Mouse (Mus musculus): Measurements from ENCODE around the gene Prr5l.

The Prr5l gene

DNA sequence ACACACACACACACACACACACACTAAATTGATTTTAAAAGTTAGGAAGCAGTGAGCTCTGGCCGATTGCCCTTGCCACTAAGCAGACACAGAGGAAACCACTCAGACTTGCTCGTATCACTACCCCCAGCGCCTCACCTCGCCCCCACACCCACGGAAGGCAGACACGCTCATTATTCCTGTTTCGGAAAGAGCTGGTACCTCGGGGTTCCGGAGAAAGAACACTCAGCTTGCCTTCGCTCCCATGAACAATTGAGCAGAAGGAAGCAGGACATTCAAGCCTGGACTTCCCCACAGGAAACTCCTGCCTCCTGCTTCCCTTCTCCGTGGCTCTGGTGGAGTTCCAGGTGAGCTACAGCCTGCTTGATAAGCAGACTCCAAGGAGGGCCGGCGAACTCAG, 60.0 kb downstream of the Prr5l start:
- DNase-seq (ENCODE audit: low spot score in 2 of 2) = no peak

DNA sequence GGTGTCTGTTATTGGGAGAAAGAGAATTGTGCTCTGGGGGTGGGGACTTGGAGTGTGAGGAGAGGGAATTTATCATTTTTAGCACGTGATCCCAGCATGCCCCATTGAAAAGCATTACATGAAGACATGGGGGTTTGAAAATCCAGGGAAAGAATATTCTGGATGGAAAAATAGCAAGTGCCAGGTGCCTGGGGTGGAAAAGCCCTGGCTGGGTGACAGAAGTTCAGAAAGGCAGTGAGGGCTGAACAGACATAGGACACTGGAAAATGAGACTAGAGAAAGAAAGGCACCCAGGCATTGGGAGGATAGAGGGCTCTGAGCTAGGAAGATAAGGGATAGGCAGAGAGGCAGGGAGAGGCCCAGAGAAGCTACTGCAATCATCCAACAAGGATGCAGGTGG, 62.0 kb downstream of the Prr5l start:
- DNase-seq (ENCODE audit: low spot score in 2 of 2) = no peak

DNA sequence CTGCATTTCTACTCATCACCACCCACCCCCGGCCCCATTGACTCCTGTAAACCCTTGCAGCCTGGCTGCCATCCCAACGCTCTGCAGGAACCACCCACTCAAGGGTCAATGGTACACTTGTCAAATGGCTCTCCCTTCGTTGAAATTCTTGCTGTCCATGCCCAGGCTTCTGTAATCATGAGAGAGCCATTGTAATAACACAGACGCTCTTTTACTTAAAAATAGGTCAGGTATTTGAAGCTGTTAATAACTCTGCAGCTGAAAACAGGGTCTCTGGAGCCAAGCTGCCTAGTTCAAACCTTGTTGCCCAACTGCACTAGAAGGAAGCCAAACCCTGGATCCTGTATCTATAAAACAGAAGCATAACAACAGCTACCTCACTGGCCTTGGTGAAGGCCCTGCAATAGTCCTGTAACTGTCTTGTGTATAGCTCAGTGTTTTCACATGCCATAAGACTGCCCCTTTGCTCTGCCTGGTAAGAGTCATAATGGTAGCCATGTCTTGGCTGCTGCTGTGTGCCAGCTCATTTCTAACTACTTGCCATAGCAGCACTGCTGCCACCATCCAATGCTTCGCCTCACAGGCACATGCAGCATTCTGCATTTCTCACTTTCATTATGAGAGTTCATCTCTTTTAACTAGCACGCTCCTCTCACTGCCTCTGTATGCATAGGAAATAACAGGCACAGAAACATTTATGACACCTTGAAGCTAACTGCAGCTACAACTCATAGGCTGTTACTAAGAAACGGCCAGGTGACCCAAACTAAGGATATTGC, 63.7 kb downstream of the Prr5l start:
- DNase-seq (ENCODE audit: low spot score in 2 of 2) = no peak

DNA sequence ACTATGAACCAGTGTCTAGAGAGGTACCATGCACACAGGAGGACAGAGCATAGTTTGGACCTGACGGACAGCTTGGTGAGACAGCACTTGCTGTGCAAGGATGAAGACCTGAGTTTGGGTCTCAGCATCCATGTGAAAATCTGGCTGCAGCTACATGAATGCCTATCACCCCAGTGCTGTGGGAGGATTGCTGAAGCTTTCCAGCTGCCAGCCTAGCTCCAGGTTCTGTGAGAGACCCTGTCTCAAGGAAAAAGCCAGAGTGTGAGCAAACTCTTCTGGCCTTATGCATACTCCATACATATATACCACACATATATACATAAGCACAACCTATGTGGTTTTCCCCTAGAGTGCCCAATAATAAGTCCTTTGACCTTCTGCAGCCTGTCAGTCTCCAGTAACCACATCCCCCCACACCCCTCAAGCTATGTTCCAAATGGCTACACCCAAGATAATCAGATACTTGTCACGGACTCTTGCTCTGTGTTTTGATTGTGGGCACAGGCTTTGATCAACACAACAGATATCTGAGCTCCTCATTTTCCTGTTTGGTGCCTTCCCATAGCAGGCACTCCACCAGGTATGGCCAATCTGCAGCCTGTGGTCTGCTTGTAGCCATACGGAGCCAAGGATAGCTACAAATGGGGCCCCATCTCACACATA, 66.0 kb downstream of the Prr5l start:
- DNase-seq (ENCODE audit: low spot score in 2 of 2) = peak in 1 of 2 experiments; percentile 25

DNA sequence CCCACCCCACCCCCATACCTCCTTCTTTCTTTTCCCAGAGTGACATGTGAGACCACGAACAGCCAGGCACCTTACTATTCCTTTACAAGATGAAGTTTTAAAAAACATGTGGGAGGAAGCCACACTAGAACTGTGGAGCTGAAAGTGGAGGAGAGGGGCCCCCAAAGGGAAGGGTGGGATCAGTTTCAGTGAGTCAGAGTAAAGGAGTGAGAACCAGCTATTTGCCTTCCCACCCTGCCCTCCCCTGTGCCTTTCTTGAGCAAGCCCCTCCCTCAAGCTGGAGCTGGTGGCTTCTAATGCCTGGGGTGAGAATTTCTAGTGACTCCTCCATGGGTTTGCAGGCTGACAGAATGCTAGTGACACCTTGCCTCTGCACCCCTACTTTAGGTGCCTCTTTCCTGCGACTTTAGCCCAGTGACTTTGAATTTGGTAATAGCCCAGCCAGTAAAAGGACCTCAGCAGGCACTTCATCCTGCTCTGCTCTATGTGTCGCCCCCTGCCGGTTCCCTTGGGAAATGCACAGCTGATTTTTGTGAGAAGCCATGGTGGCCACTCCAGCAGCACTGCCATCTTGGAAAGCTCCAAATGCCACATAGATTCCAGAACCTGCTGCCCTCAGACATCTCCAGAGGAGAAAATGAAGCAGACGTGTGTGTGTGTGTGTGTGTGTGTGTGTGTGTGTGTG, 67.4 kb downstream of the Prr5l start:
- peak; percentile 67 to 70 for DNase-seq (ENCODE audit: low spot score in 2 of 2)

DNA sequence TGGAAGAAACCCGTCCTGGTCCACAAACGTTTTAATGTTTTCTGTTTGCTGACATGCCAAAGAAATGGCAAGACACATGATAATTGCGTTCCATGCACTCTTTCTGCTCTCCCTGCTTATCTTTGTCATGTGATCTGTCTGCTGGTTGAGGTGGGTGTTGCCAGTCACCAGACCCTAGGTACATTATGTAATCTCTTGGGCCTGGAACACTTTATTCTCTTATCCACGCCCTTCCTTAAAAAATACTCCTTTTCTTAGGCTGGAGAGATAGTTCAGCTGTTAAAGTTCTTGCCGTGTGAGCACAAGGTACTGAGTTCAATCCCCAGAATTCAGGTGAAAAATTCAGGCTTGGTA, 68.6 kb downstream of the Prr5l start:
- no peak for DNase-seq (ENCODE audit: low spot score in 2 of 2)

DNA sequence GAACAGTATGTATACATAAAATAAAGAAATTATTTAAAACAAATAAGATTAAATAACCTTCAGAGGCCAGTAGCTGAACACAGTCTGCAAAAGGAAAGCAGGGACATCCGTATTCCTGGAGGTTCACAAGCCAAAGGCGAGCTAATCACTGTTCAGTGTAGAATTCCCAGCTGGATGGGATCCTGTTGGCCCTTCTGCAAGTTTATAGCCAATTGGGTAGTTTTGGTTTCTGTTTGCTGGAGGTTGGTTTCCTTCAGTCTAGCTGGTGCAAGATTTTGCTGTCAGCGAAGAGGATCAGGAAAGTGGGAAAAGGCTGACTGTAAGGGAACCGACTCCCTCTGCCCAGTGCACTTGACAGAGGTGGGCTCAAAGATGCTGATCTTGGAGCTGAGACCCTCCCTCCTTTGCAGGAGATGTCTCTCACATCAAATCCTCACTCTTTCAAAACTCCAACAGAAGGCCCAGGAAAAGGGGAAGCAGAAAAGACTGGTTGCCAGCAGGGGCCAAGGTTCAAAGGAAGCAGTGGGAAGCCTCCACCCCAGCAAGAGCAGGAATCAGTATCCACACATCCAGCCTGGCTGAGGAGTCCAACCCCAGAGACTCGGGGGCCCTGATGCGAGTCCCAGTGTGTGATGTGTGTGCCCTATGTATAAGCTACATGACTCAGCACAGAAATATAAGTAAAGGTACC, 69.1 kb downstream of the Prr5l start:
- no peak for DNase-seq (ENCODE audit: low spot score in 2 of 2)

DNA sequence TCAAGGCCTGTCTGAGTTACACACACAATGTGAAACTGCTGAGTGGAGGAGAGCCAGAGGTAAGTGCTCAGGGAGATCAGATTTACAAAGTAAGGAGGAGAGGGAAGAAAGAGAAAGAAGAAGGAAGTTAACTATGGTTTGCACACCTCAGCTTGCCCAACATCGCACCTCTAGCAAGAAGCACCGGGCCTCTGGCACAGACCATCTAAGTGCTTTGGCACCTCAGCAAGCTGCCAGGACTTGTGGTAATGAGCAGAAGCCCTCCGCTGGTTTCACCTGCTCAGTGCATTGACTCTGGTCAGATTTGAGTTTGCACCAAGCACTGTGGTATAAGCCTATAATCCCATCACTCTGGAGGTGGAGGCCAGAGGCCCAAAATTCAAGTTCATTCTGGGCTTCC, 70.9 kb downstream of the Prr5l start:
- DNase-seq (ENCODE audit: low spot score in 2 of 2) = peak; percentile 34 to 52

DNA sequence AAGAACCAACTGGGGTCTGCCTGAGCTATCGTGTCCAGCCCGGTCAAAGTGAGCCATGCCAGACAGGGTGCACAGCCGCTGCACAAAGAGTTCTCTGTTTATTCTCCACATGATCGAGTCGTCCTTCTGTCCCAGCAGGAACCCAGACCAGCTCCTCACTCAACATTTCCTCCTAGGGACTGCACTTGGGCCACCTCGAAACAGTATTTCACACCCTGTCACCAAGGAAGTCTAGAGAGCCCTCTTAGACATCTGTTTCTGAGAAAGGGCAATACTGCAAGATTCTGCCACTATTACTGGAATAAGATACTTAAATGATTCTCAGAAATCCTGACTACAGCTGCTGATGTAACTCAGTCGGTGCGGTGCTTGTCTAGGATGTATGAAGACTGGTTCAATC, 72.1 kb downstream of the Prr5l start:
- DNase-seq (ENCODE audit: low spot score in 2 of 2) = no peak

DNA sequence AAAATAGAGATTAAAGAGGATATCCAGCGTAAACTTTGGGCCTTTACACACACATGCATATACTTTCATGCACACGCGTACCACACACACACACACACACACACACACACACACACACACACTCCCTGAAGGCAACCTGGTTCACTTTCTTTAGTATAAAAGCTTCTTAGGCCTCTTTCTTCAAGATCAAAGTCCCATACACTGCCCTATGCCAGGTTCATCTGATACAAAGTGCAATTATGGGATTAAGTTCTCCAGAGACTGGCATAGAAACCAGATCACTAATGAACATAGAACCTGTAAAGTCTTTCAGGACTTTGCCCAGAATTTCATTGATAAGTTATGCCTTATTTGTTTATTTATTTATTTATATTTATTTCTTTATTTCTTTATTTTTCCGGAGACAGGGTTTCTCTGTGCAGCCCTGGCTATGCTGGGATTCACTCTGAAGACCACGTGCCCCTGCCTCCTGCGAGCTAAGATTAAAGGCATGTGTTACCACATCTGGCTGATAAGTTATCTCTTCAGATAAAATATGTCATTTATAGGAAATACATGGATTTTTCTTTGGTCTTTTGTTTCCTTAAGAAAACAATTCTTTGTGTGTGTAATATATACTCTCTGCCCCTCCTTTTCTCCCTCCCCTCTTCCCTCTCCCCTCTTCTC, 73.1 kb downstream of the Prr5l start:
- DNase-seq (ENCODE audit: low spot score in 2 of 2) = no peak

DNA sequence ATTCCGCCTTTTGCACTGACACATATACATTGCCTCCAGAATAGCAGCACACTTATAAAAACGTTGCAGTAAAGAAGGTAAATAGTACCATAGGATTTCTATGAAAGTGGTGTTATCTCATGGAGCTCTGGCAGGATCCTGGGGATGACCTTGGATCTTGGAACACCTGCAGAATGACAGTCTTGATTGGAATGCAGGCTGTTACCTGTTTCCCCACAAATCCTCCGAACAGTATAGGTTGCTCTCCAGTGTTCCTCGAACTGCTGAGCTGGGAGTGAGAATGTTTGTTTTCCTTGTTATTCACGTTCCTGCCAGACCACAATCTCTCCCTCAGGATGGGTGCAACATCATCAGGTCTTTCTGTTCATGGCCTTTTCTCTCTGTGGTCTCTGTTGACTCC, 75.1 kb downstream of the Prr5l start:
- no peak for DNase-seq (ENCODE audit: low spot score in 2 of 2)

DNA sequence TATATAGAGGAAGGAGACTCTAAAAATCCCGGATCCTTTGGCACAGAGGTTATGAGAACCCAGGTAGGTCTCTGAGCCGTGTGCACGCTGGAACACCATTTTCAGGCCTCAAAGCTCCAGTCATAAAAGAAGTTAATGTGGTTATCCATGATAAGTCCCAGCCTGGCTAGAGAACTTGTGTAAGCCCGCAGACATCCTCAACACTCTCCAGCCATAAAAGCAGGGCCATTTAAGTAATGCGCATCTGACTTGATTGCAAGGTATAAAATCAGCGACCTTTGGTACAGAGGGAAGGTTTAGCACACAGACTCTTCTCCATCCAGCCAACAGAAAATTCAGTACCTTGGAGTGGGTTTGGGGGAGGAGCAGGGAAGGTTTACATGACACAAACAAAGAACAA, 80.6 kb downstream of the Prr5l start:
- no peak for DNase-seq (ENCODE audit: low spot score in 2 of 2)

DNA sequence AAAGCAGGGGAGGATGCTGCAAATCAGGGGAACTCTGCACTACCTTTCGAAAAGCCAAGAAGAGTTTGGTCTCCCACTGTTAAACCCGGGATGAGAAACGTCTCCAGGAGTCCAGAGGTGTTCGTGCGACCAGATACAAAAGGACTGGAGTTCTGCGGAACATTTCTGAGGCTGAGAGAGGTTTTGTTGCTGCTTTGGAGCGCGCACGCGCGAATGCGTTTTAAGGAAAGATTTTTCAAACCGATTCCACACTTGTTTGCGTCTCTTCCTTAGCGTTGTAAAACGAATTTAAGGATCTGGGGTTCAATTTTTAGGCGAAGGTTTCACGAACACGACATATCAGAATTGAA, 85.0 kb downstream of the Prr5l start:
- no peak for DNase-seq (ENCODE audit: low spot score in 2 of 2)

DNA sequence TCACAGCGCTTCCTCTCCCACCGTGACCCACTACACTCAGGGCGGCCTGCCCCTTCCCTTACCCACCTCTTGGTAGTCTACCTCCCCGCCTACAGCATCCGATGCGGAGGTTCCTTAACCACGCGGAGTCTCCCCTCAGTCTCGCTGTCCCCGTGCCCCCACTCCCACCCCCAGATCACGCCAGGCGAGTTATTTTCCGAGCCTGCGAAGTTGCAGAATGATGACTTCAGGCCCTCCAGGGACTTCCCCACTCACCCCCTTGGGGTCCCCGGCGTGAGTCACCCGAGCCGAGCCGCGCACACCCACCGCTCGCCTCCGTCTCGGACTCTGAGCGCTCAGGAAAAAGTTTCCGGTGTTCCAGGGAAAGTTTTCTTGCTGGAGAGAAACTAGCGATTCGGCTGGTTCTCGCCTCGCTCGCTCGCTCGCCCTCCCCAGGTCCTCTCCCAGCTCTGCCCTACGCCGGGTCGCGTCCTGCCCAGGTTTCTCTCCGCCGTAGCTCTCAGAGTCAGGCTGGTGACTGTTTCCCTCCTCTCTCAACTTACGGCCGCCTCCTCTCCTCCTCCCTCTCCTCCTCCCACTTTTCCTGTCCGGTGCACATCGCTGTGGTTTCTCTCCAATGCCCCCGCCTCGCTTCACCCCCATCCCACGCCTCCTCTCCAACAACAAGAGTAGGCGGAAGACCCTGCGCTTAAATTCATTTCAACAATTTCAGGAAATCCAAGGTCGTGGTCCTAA, 85.5 kb downstream of the Prr5l start:
- peak; percentile 63 to 69 for DNase-seq (ENCODE audit: low spot score in 2 of 2)

DNA sequence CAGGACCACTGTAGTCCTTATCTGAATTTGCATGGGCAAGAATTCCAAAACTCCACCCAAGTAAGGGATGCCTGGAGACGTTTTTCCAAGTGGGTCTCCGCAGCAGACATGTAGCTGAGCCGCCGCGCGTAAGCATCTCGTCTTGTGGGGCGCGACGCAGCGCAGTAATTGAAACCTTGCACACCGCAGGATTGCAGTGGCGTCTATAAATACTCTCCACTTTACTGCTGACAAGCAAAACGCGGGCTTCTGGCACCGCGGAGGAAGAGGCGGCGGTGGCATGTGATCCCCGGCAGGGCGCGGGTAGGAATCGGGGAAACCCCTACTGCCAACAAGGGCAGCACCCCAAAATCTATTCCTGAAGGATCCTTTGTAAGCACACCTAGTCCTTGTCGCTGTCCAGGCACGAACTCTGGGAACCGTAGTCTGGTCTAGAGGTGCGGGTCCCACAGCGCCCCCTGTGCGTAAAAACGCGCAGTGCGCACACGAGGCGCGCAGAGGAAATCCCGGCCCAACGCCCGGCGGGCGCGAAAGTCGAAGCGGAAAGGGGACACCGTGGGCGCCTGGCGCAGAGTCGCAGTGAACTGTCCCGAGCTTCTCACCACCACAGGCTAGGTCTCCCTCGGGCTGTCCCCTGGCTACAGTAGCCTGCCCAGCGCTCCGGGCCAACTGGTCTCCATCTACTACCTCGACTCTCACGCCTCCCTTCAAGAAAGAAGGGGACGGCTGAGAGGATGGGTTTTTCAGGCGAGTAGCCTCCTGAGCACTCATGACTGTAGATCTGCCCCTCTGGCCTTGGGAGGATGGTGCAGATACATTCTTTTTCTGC, 86.3 kb downstream of the Prr5l start:
- DNase-seq (ENCODE audit: low spot score in 2 of 2) = peak; percentile 76 to 79

DNA sequence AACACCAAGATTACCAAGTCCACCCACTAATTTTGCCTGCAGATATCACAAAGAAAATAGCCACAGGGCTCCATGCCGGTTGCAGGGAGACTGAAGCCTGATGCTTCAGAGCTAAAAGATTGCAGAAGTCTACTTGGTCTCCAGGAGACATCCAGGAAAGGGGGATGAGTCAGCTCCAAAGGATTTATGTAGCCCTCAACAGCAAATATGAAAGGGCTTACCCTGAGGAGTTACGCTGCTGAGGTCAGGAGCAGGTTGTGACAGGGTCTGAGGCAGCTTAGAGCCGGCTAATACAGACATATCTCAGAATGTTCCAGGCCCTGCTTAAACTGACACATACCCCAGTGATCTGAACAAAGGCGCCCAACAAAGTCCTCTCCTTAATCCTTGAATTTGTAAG, 90.7 kb downstream of the Prr5l start:
- DNase-seq (ENCODE audit: low spot score in 2 of 2) = no peak

DNA sequence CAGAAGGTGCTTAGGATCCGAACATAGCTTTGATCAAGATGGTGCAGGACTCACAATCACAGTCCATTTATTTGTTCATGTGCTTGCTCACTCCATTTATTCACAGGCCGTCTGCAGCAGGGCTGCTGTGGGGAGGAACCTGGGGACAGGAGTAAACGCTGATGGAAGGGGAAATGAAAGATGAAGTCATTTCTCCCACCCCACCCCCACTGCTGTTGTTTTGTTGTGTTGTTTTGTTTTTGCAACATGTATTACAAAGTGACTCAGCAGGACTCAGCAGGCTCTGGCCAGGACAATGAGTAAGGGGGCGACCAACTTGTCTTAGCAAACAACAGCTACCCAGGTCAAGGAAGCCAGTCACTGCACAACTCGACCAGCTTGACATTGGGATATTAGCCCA, 99.6 kb downstream of the Prr5l start:
- no peak for DNase-seq (ENCODE audit: low spot score in 2 of 2)

DNA sequence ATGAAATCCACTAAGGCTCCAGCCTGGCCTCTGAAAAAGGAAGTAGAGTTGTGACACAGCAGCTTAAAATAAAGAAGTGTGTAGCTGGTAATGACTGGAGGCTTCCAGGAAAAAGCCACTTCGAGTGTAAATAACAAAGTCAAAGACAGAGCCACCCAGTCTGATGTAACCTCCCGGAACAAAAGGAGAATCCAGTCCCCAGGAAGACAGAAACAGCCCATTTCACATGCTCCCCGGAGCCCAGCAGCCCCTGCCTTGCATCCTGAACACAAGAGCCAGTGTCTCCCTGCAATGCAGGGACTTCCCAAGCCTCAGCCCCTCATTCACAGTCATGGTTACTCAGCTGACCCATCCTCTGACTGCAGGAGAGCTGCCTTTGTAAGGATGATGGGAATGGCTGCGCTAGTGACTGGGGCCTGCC, 101.5 kb downstream of the Prr5l start:
- no peak for DNase-seq (ENCODE audit: low spot score in 2 of 2)

DNA sequence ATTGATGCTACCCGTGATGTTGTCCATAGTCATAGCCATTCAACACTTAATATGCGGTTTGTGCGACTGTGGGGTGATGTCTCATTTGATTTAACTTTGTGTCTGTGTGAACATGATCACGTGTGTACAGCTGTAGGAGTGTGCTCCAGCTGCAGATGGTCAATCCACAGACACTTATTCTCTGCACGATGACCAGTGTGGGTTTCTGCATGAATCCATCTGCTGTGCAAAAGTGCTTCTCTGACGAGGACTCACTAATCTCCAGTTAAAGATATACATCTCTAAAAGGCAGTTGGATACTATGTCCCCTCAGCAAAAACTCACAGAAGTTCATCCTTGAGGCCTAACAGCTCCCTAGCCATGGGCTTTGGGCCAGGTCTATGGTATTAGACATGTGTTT, 104.7 kb downstream of the Prr5l start:
- DNase-seq (ENCODE audit: low spot score in 2 of 2) = no peak

DNA sequence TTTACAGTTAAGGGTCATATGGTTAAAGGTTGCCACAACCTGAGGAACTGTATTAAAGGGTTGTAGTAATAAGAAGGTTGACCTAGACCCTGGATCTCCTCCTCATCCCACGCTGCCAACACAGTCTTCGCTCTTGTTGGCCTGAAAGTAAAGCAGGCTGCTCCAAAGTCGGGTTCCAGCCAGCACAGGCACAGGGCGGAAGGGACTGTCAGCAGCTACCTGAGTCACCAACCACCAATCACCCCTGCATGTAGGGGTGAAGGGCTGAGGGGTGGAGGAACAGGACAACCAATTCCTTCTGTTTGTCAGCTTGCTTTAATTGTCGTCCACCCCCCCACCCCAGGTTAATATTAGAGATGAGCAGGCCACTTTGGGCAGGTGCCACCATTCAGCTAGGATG, 119.3 kb downstream of the Prr5l start:
- no peak for DNase-seq (ENCODE audit: low spot score in 2 of 2)

Measured in natural killer cell, adult 2 months (primary cell).